Mouse (Mus musculus) ovary, adult 18-20 months (tissue): ENCODE data around the gene Spag9.

ENCODE experiments used
- DNase-seq: peaks from one replicate; pipeline ENCODE4 v3.0.0; 2022; ENCODE audit warnings: low spot score, mixed read lengths

Spag9 gene

DNA sequence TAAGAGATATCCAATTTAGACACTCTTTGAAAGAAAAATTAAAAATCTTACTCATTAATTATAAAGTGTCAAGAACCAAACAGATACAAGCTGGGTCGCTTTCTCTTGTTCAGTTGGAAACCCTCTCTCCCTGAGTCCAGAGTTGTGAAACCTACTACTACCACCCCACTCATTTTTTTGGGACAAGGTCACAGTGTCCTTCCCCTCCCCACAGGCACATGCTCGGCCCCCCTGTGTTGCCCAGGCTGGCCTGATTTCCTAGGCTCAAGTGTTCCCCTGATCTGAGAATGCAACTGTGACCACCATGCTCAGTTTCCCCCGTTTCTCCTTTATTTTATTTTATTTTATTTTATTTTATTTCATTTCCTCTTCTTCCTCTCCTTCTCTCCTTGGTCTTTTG lies 158.3 kb downstream of the Spag9 start:
- DNase-seq = no peak

- no peak for DNase-seq
Measured at GRCm38 (mm10) chr11:94158521-94158920, 162.6 kb downstream of the Spag9 start.

DNA sequence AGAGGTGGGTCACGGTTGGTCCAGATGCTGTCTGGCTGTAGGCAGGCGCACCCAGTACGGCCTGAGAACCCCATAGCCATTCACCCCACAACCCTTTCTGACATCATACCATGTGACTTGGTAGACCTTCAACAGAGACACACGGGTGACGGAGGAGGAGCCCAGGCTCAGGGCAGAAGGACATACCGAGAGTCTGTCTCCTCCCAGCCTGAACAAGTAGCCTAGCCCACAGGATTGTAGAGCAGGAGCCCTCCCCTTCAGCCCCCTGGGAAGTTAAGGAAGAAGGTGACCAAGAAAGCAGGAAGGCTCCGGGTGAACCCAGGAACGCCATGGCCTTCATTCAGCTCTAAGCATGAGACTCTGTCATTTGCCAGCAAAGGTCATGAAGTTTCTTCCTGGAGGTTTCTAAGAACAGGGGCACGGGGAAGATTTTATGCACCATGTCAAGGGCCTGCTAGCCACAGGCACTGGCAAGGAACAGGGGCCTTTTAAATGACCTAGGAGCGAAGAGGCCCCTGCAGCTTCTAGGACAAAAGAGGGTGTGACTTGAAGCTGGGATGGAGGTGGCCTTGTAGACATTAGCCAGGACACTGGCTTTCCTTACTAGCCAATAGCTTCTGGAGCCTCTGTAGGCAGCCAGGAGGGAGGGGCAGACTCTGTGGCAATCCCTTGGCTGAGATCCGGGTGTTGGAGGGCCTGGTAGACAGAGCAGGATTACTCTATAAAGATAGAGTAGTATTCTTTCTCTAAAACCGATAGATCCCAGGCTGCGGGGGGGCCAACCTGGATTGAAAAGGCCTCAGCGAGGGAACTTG lies 163.4 kb downstream of the Spag9 start:
- DNase-seq = peak; percentile 72

GRCm38 (mm10) chr11:94159911-94160415 lies 164.1 kb downstream of the Spag9 start:
- no peak for DNase-seq

DNA sequence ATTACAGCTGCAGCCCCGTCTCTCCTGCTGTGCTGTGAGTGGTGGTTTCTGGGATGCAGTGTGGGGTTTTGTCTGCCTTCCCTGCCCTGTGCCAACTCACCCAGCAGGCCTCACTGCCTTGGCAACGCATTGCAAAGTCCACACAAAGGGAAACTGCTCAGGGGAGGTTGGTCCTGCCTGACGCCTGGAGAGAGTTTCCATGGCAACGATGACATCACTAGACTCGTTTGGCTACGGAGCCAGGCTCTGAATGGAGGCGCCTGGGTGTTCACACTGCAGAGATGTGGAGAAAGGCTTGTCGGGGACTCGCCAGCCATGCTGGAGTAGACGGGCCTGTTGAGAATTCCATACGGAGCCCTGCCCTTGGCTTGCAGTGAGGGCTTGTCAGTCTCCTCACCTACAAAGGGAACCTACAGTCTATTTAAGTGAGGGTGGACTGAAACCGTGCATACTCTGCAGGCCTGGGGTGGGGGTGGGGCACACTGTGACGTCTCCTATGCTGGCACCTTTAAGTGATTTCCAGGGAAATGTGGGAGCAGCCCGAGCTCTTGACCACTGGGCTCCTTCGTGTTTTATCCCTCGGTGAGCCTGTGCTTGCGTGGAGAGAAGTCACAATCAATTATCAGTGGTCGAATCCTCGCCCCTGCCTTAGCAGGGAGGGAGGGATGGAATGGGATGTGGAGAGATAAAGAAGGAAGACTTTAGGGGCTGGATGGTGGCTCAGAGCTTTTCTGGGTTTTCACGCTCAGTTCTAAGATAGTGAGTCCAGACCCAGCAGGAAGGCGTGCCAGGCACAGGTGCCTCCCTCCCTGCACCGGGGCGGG lies 164.8 kb downstream of the Spag9 start:
- DNase-seq = peak; percentile 89

GRCm38 (mm10) chr11:94161267-94161646 lies 165.4 kb downstream of the Spag9 start:
- DNase-seq = peak; percentile 74

DNA sequence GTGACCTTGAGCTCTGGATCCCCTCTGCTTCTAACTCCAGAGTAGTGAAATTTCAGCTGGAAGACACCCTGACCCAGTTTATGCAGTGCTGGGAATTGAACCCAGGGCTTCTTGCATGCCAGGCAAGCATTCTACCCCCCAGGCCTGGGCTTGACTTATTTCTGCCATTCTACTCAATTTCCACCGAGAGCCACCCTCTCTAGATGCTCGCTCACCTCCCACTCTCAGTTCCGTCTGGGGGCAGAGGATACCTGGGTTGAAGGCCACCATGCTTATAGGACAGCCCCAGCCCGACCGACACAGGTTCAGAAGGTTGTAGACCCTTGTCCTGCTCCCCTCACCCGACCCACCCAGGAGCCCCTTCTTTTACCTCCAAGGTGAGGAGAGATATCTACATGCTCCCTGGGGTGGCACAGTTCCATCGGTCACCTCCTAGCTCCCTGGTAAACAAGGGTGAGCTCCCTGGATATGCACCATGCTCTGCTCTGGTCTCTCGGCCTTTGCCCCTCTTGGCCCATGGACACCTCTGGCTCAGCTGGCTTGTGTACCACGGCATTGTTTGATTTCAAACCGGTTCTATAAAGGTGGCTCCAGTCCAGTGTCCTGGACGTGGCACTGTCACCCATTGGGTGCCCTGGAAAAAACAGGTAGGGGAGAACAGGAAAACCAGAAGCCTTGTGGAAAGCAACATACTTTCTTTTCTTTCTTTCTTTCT lies 166.1 kb downstream of the Spag9 start:
- DNase-seq = no peak

- DNase-seq = no peak
Measured at GRCm38 (mm10) chr11:94163005-94163767, 167.3 kb downstream of the Spag9 start.

DNA sequence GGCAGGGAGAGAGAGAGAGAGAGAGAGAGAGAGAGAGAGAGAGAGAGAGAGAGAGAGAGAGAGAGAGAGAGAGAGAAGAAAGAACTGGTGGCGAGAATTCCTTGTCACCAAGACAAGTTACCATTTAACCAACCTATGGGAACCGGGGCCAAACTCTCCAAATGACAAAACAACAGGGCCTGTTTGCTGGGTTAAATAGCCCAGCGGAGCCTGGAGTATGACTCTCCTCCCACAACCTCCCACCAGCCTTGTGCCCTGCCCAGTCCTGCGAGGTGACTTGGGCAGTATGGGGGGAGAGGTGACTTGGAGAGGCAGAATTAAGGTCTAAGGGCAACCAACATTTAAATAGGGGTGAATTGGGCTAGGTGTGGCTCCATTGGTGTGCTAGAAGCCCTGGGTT lies 169.9 kb downstream of the Spag9 start:
- no peak for DNase-seq

DNA sequence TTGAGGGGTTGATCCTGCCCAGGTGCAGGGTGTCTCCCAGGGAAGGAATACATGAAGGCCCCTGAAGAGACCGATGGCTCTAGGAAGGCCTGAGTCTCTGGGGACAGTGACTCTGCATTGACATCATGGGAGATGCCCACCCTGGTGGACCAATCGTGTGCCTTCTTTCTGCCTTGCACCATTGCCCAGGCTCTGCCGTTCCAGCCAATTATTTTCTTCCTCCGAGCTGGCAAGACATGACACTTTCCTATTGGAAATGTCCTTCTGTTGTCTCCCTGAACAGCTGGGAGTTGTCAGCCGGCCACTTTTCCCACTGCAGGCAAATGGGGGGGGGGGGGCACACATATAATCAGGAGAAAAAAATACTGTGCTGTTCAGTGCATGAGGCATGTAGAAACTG lies 172.3 kb downstream of the Spag9 start:
- no peak for DNase-seq

GRCm38 (mm10) chr11:94169596-94169995 lies 173.7 kb downstream of the Spag9 start:
- no peak for DNase-seq

DNA sequence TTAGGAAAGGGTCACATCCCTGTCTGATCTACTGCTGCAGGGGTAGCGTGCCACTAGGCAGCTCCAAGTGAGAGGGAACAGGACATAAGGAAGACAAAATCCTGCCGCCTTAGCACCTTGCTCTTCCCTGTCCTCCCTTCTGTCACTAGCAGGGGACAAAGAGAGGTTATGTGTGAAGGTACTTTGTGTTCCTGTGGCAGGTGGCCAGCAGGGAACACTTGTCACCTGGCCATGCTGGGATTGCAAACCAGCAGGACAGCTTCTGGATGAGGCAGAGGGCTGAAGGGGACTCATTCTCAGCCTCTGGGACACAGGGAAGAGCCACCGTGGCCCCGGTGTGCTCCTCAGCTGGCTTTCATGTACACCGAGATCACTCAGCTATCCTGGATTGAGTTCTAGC lies 175.8 kb downstream of the Spag9 start:
- DNase-seq = no peak

DNA sequence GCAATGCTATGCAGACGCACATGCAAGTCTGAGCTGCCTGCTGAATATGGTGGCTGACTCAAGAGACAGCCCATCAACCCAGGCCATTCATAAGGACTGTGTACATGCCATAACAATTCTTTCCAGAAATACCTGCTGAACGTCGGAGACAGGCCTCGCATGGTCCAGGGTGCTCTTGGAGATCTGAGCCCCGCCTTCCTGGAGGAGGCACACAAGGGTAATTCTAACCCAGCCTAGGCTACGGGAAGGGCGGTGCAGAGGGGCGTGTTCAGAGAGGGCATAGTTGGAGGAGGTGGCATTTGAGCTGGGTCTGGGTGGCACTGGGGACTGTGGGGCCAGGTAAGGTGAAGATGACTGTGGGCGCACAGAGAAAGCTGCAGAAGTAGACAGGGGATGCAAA lies 176.3 kb downstream of the Spag9 start:
- DNase-seq = no peak

DNA sequence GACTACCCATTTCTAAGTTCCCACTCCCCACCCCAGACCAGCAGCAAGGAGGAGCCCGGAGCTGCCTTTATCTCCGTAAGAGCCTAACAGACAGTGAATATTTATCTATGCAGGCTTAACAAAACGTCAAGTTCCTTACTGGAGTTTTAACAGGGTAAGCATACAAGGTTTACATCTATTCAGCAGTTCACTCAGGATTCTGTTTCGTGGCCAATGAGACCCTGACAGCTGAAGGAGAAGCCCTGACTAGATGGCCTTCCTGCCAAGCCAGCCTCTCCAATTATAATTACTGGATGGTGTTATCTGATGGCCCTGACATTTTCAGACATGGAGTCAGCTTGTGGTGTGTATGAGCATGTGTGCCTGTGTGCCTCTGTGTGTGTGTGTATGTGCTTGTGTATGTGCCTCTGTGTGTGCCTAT lies 177.8 kb downstream of the Spag9 start:
- DNase-seq = no peak

DNA sequence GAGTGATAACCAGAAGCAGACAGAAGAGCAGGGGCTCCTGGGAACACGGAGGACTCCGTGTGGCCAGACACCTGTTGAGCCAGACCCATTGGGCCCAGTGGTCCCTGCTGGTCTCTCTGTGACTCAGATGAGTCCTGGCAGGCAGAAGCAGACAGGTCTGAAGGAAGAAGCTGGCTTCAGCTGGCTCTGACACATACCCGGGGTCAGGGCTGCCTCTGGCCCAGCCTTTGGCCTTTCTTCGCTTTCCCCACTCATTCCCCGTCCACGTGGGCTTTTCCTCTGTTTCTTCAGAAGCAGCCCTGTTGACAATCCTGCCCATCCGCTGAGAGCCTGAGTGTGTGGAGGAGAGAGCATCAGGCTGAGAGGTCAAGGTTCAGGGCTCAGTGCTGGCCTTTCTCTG lies 179.4 kb downstream of the Spag9 start:
- no peak for DNase-seq
